Mouse (Mus musculus) C2C12 (cell line): ENCODE data around the gene Nppc.

Experiments
- CTCF ChIP-seq: IDR thresholded peaks from one replicate; pipeline ENCODE4 v1.5.1; 2011; ENCODE audit not compliant: control insufficient read depth, insufficient read depth, insufficient read length
- USF1 ChIP-seq: IDR thresholded peaks from one replicate; pipeline ENCODE4 v1.6.1; 2011; ENCODE audit warnings: low read depth, mild to moderate bottlenecking, control low read depth, moderate library complexity

DNA sequence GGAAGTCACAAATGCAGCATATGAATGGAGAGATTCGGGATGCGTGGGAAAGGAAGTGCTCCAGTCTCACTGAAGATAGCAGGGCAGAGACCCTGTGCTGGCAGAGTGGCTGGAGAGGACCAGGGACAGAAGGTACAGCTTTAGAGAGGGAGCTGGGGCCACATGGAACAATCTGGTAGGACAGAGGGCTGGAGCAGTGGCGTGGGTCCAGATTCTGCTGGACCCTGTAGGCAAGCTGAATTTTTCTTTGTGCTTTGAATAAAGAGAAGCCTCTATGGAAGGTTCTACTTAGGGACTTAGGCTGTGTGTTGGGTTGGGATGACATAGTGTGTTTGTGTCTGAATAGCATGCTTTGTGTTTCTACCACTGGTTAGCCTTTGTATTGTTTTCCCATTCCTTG, 35.1 kb upstream of the Nppc start:
- TF ChIP-seq CTCF: no peak
- TF ChIP-seq USF1: no peak
